Mouse (Mus musculus) telencephalon, adult 2 months (tissue): ENCODE results near the gene Fignl2.
"Not testable (repeated sequence)": the region's sequence is repeated elsewhere in the genome, so short reads cannot be mapped to it uniquely, and the experiment has no call there.

Source experiments
- DNase-seq: peaks from one replicate; pipeline ENCODE4 v3.0.0-alpha.2; 2011; ENCODE audit warnings: low read depth, low spot score

The Fignl2 gene

DNA sequence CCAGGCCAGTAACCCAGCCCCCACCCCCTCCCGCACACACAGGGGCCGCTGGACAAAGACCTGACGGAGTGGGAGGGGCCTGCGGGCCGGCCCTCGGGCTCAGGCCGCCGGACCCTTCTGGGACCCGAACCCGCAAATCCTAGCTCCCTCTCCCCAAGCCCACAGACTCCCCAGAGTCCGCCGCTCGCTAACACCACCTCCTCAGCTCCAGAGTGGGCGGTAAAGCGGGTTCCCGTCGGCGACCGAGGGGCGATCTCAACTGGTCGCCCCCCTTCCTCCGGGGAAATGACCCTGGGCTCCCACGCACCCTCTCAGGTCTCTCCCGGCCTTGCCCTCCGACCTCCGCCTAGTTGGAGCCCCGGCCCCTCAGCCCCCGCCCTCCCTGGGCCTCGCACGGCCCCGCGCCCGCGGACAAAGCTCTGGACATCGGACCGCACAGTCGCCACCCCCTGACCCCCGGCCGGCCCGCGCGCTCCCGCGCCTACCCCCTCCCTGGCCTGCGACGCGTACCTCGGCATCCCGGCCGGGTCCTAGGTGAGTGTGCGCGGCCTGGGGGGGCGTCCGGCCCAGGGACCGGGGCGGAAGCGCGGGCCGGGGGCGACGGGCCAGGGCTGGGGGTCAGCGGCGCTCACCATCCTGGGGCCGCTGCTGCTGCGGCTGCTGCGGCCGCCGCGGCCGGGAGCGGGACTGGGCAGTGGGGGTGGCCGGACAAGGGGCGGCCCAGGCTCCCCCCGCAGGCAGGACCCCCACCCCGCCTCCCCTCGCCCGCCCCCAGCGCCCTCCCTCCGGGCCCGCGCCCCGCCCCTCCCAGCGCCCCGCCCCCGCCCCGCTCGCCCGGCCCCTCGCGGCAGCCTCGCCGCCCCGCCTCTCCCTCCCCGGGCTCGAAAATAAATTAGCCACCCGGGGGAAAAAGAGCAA, at the start of gene Fignl2:
Gene Fignl2 (minus strand): TSS at position 755 of the 918 bp plus-strand sequence.
- no peak for DNase-seq

DNA sequence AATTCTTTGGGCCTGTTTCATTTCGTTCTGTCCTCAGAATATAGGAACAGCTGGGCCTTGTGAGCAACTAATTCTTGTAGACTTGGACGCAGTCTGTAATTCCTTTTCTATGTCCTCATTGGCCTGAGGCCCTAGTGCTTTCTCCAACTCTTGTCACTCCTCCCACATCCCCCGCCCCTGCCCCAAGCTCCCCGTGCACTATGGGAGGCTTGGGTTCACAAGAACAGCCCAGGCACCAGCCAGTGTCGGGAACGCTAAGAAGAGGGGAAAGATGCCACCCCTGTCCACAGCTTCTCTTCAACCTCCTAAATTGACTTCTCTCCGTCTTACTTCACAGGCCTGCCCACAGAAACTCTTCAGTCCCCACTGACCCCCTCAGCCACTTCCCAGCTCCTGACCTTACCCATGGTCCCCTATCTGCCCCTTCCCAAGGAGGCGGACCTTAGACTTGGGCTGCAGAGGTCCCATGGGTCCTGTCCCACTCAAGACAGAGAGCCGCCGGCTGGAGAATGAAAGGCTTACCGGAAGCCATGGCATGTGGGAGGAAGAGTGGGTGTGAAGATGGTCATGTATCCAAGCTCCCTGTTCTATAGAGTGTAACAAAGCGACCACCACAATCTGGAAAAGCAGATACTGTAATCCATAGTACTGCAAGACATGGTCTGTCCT, 48.6 kb upstream of the Fignl2 start:
- no peak for DNase-seq

DNA sequence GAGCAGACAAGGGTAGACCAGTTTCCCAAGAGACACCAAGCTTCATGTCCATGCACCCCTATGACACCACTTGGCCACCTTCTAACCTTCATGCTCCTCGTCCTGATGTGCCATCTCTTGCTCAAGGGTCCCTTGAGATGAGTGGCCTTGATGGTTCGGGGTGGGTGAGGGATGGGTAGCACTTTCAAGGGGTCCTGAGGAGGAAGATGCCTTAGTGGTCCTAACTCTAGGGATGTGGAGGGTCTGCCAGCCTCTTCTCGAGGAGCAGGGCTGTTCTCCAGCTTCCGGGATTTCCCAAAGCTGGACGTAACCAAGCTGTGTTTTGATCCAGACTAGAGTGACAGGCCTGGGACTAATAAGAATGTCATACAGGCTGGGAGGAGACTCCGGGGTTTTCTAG, 47.2 kb upstream of the Fignl2 start:
- DNase-seq = no peak

GRCm38 (mm10) chr15:101123202-101123601, 44.8 kb upstream of the Fignl2 start:
- DNase-seq = no peak

- DNase-seq = no peak
These were observed 43.9 kb upstream of the Fignl2 start for GRCm38 (mm10) chr15:101122290-101122589.

- no peak for DNase-seq
These were observed 43.3 kb upstream of the Fignl2 start for GRCm38 (mm10) chr15:101121411-101122289.

DNA sequence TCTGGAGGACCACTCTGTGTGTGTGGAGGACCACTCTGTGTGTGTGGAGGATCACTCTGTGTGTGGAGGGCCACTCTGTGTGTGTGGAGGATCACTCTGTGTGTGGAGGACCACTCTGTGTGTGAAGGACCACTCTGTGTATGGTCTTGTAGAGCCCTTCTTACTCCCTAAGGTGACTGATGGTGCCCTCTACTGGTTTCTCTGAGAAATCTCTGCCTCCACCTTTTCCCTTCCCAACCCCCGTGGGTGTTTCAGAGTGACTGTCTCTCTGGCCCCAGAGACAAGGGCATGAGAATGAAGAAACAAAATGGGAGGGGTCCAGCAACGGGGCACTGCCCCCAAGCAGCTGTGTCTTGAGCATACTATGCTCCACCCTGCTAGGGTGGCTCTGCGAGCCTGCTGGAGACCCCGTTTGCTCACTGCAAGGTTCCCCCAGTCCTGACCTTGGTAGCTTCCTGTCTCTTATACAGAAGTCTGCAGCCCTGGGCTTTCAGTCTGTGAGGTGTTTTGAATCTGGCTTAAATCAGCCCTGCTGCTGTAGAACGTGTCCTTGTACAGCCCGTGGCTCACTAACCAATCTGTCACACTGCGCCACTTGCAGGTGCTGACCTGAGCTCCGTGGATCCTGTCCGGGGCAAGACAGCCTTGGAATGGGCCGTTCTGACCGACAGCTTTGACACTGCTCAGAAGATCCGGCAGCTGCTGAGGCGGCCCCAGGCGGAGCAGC, 40.2 kb upstream of the Fignl2 start:
- no peak for DNase-seq

- DNase-seq = no peak
These were observed 37.2 kb upstream of the Fignl2 start, which contains the start of gene Ankrd33 for GRCm38 (mm10) chr15:101115511-101116110. Ankrd33 (plus strand) TSS chr15:101115755.

DNA sequence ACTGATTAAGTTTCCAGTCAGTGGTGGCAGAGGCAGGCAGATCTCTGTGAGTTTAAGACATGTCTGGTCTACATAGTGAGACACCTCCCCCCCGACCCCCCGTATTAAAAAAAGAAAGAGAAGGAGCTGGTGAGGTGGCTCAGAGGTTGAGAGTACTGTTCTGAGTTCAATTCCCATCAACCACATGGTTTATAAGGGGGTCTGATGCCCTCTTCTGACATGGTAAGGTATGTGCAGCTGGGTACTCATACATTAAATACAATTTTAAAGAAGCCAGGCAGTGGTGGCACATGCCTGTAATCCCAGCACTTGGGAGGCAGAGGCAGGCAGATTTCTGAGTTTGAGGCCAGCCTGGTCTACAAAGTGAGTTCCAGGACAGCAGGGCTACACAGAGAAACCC, 35.4 kb upstream of the Fignl2 start:
- DNase-seq = not testable (repeated sequence)

DNA sequence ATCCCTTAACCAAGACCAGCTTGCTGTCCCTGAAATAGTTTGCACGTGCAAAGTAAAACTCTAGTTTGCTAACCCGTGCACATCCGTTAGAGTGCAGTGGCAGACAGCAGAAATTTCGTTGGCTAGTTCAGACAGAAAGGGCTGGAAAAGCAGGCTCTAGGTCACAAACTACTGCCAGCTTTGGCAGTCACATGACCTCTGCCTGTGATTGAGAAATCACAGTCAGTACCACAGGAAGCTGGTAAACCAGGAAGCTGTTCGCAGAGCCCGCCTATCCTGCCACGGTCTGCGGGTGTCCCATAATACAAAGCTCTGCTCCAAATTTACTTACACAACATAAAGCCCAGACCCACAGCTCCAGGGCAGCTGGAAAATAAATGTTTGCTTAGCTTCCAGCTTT, 34.8 kb upstream of the Fignl2 start:
- DNase-seq = no peak

DNA sequence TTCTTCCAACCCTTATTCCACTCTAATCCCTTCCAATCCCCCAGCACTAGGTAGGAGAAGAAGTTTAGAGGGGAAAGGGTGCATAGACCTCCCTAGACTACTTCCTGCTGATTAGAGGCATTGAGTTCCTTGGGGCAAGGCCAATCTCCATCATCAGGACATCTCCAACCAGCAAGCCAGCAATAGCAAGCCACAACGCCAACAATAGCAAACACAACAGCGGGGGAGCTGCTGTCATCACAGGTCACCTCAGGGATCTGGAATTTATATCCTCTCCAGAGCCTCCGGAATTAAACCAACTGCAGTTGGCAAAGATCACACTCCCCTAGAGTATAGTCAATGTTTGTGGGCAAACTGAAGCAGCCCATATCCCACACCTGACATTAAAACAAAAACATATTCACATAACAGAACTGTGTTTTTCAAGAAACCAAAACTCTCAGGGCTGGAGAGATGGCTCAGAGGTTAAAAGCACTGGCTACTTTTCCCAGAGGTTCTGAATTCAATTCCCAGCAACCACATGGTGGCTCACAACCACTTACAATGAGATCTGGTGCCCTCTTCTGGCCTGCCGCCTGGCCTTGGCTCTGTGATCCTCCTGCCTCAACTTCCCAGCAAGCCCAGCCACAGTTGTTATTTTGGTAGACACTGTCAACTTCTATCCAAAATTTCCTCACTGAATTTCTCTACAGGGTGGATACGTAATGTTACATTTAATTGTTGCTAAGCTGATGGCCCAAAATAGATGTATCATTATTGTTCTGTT, 29.7 kb upstream of the Fignl2 start:
- no peak for DNase-seq

DNA sequence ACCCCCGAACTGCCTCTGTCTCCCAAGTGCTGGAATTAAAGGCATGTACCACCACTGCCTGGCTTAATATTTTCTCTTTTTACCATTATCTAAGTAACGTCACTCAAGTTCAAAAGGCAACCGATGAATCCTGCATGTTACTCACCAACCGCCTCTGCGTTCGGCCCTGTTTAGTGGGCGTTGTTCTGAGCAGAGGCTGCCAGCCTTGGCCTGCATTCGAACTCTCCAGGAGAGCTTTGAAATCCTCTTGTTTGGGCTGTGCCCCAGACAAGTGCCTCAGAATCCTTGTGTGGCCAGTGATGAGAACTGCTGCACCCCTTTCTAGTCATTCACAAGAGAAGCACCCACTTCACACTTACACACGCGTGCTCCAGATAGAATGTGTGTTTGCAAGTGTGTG, 27.6 kb upstream of the Fignl2 start:
- no peak for DNase-seq

DNA sequence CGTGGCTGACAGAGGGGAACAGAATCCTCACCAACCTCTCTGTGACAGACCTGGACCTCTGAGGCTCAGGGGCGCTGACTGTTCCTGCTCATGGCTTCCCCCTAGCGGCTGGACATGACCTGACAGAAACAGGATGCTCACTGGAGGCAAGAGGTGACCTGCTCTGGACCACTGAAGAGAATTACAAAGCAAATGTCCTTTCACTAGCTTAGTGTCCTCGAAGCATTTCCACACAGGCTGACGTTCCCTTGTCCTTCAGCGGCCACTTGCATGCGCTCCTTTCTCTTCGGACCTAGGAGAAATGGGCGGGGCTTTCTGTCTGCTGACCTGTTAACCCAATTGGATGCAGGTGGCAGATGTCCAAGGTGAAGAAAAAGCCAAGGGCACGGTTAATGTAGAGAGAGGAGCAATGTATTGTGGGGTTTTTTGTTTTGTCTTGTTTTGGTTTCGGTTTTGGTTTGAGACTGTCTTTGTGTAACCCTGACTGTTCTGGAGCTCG, 27.2 kb upstream of the Fignl2 start:
- no peak for DNase-seq

GRCm38 (mm10) chr15:101103605-101104304, 25.4 kb upstream of the Fignl2 start:
- no peak for DNase-seq

GRCm38 (mm10) chr15:101100996-101101395, 22.6 kb upstream of the Fignl2 start:
- DNase-seq = no peak

GRCm38 (mm10) chr15:101097985-101098651, 19.8 kb upstream of the Fignl2 start:
- no peak for DNase-seq

- DNase-seq = no peak
These were observed 17.0 kb upstream of the Fignl2 start for GRCm38 (mm10) chr15:101095392-101095791.

- no peak for DNase-seq
These were observed 16.6 kb upstream of the Fignl2 start for GRCm38 (mm10) chr15:101094979-101095378.

- DNase-seq = no peak
These were observed 15.6 kb upstream of the Fignl2 start for GRCm38 (mm10) chr15:101093988-101094387.
